Mouse (Mus musculus): Measurements from ENCODE around the gene Ehd1. TPM values are rescaled to one million over a fixed set of nuclear protein-coding genes. Genes with fewer than 3 reads are reported as not detected.

Ehd1 gene
- polyA plus RNA-seq, 1 experiment = 433 TPM

- no peaks in the 10 kb centered on the region for H3K36me3 ChIP-seq (ENCODE audit: control insufficient read depth, insufficient read depth)
- peak within 1 kb of the TSS; percentile 64 for H3K4me3 ChIP-seq
- H3K27me3 ChIP-seq (ENCODE audit: control insufficient read depth, insufficient read depth, insufficient read length) = no peaks in the 10 kb centered on the region
- TF ChIP-seq MAX (IDR thresholded peaks at IDR 0.05; ENCODE audit: low read depth) = no peak
- peak; percentile 67 for TF ChIP-seq POLR2AphosphoS2 (IDR thresholded peaks at IDR 0.05; ENCODE audit: insufficient read length, low read depth)
- no peak for TF ChIP-seq TCF3 (IDR thresholded peaks at IDR 0.05; ENCODE audit: insufficient read length, low read depth)
- TF ChIP-seq POLR2A (IDR thresholded peaks at IDR 0.05; ENCODE audit: insufficient read length, low read depth) = peak; percentile 92
- H3K4me2 ChIP-seq (ENCODE audit: low read depth) = peak within 1 kb of the TSS; percentile 89
- no peaks in the 10 kb centered on the region for H3K79me2 ChIP-seq (ENCODE audit: control insufficient read depth, insufficient read depth)
- peak within 1 kb of the TSS; percentile 19 for H3ac ChIP-seq (ENCODE audit: control insufficient read depth, insufficient read length)
These were observed 35.0 kb upstream of the Ehd1 start, which contains the start of gene Atg2a for GRCm38 (mm10) chr19:6241274-6242107. Gene Atg2a, plus strand, starts transcription at chr19:6241668.

GRCm38 (mm10) chr19:6242281-6242680, 34.2 kb upstream of the Ehd1 start:
- Histone ChIP-seq H3K36me3 (ENCODE audit: control insufficient read depth, insufficient read depth) (no peaks in the 10 kb centered on the region), H3K4me3 (peak overlapping the region; percentile 64), H3K27me3 (ENCODE audit: control insufficient read depth, insufficient read depth, insufficient read length) (no peaks in the 10 kb centered on the region), H3K4me2 (ENCODE audit: low read depth) (peak overlapping the region; percentile 89), H3K79me2 (ENCODE audit: control insufficient read depth, insufficient read depth) (no peaks in the 10 kb centered on the region), H3ac (ENCODE audit: control insufficient read depth, insufficient read length) (peak overlapping the region; percentile 19)
- TF ChIP-seq TCF12 (IDR thresholded peaks at IDR 0.05; ENCODE audit: insufficient read depth, poor library complexity, severe bottlenecking) (no peak), REST (IDR thresholded peaks at IDR 0.05; ENCODE audit: insufficient read depth, insufficient read length) (no peak), CEBPB (IDR thresholded peaks at IDR 0.05; ENCODE audit: insufficient read depth, poor library complexity, severe bottlenecking) (no peak), TCF3 (IDR thresholded peaks at IDR 0.05; ENCODE audit: insufficient read length, low read depth) (no peak), POLR2A (IDR thresholded peaks at IDR 0.05; ENCODE audit: insufficient read length, low read depth) (peak; percentile 37), MYOD1 (IDR thresholded peaks at IDR 0.05; ENCODE audit: control insufficient read depth in 1 of 3, insufficient read length in 2 of 3, low read depth in 2 of 3) (no peak), POLR2AphosphoS2 (IDR thresholded peaks at IDR 0.05; ENCODE audit: insufficient read length, low read depth) (no peak)

GRCm38 (mm10) chr19:6243226-6243625, 33.3 kb upstream of the Ehd1 start:
- Histone ChIP-seq H3K4me3 (no peak overlapping the region), H3K4me2 (ENCODE audit: low read depth) (no peak overlapping the region), H3ac (ENCODE audit: control insufficient read depth, insufficient read length) (no peak overlapping the region), H3K79me2 (ENCODE audit: control insufficient read depth, insufficient read depth) (no peaks in the 10 kb centered on the region), H3K27me3 (ENCODE audit: control insufficient read depth, insufficient read depth, insufficient read length) (no peaks in the 10 kb centered on the region), H3K36me3 (ENCODE audit: control insufficient read depth, insufficient read depth) (no peaks in the 10 kb centered on the region)
- TF ChIP-seq TCF3 (IDR thresholded peaks at IDR 0.05; ENCODE audit: insufficient read length, low read depth) (no peak), SRF (IDR thresholded peaks at IDR 0.05; ENCODE audit: control insufficient read depth, insufficient read length, low read depth) (no peak), TCF12 (IDR thresholded peaks at IDR 0.05; ENCODE audit: insufficient read depth, poor library complexity, severe bottlenecking) (no peak), E2F4 (IDR thresholded peaks at IDR 0.05; ENCODE audit: insufficient read depth) (no peak), USF1 (IDR thresholded peaks at IDR 0.05; ENCODE audit: low read depth) (no peak), REST (IDR thresholded peaks at IDR 0.05; ENCODE audit: insufficient read depth, insufficient read length) (no peak), CEBPB (IDR thresholded peaks at IDR 0.05; ENCODE audit: insufficient read depth, poor library complexity, severe bottlenecking) (no peak), MYOD1 (IDR thresholded peaks at IDR 0.05; ENCODE audit: control insufficient read depth in 1 of 3, insufficient read length in 2 of 3, low read depth in 2 of 3) (no peak), MYOG (IDR thresholded peaks at IDR 0.05; ENCODE audit: control insufficient read depth in 1 of 3, insufficient read depth in 1 of 3, insufficient read length in 2 of 3, low read depth in 2 of 3) (no peak), MAX (IDR thresholded peaks at IDR 0.05; ENCODE audit: low read depth) (no peak), POLR2A (IDR thresholded peaks at IDR 0.05; ENCODE audit: insufficient read length, low read depth) (no peak), POLR2AphosphoS2 (IDR thresholded peaks at IDR 0.05; ENCODE audit: insufficient read length, low read depth) (no peak)

- Histone ChIP-seq H3K79me2 (ENCODE audit: control insufficient read depth, insufficient read depth) (no peaks in the 10 kb centered on the region), H3K36me3 (ENCODE audit: control insufficient read depth, insufficient read depth) (no peaks in the 10 kb centered on the region)
- no peak for TF ChIP-seq POLR2AphosphoS2 (IDR thresholded peaks at IDR 0.05; ENCODE audit: insufficient read length, low read depth)
- TF ChIP-seq TCF12 (IDR thresholded peaks at IDR 0.05; ENCODE audit: insufficient read depth, poor library complexity, severe bottlenecking) = no peak
- no peak for TF ChIP-seq E2F4 (IDR thresholded peaks at IDR 0.05; ENCODE audit: insufficient read depth)
- no peak for TF ChIP-seq POLR2A (IDR thresholded peaks at IDR 0.05; ENCODE audit: insufficient read length, low read depth)
- no peak for TF ChIP-seq REST (IDR thresholded peaks at IDR 0.05; ENCODE audit: insufficient read depth, insufficient read length)
- TF ChIP-seq MYOD1 (IDR thresholded peaks at IDR 0.05; ENCODE audit: control insufficient read depth in 1 of 3, insufficient read length in 2 of 3, low read depth in 2 of 3) = no peak
- TF ChIP-seq TCF3 (IDR thresholded peaks at IDR 0.05; ENCODE audit: insufficient read length, low read depth) = no peak
- no peak for TF ChIP-seq MAX (IDR thresholded peaks at IDR 0.05; ENCODE audit: low read depth)
- no peak for TF ChIP-seq SRF (IDR thresholded peaks at IDR 0.05; ENCODE audit: control insufficient read depth, insufficient read length, low read depth)
- TF ChIP-seq MYOG (IDR thresholded peaks at IDR 0.05; ENCODE audit: control insufficient read depth in 1 of 3, insufficient read depth in 1 of 3, insufficient read length in 2 of 3, low read depth in 2 of 3) = no peak
- no peak for TF ChIP-seq CEBPB (IDR thresholded peaks at IDR 0.05; ENCODE audit: insufficient read depth, poor library complexity, severe bottlenecking)
These were observed 30.7 kb upstream of the Ehd1 start for GRCm38 (mm10) chr19:6245806-6246205.

More at GRCm38 (mm10) chr19:6245806-6246205, 30.7 kb upstream of the Ehd1 start:
- Histone ChIP-seq H3K4me3 (no peak overlapping the region), H3ac (ENCODE audit: control insufficient read depth, insufficient read length) (no peak overlapping the region), H3K4me2 (ENCODE audit: low read depth) (no peak overlapping the region), H3K27me3 (ENCODE audit: control insufficient read depth, insufficient read depth, insufficient read length) (no peaks in the 10 kb centered on the region)

Data from myocyte (in vitro differentiated cells).